Mouse (Mus musculus): ENCODE results near the gene Trpm3.

- TF ChIP-seq POLR2A (IDR thresholded peaks at IDR 0.05; ENCODE audit: borderline replicate concordance, extremely low read depth, low read depth, low read length): peak; percentile 45; the same call in 1 of the 2 replicates
- TF ChIP-seq CTCF (IDR thresholded peaks at IDR 0.05; ENCODE audit: insufficient read depth, low read length): no peak
Observed at GRCm38 (mm10) chr19:22916643-22917344, 777.9 kb downstream of the Trpm3 start.

Data from lung, adult 2 months (tissue).